Mouse (Mus musculus) CH12.LX (cell line): Measurements from ENCODE around the gene Zfp60. TPM values are rescaled to one million over a fixed set of nuclear protein-coding genes. Genes with fewer than 3 reads are reported as not detected.

Experiments
- DNase-seq: peaks from one replicate; pipeline ENCODE4 v3.0.0-alpha.2; 2013; ENCODE audit errors: extremely low read depth
- H3K27ac ChIP-seq: 2 replicates; pipeline ENCODE4 v1.5.1; 2012; ENCODE audit warnings: low read depth, mild to moderate bottlenecking, control low read depth, moderate library complexity; ENCODE audit not compliant: insufficient read depth
- H3K27me3 ChIP-seq: replicated peaks from 2 replicates; pipeline ENCODE3; 2012; ENCODE audit warnings: inconsistent platforms
- H3K36me3 ChIP-seq, 2 experiments: replicated peaks in 1 of 2; 2 replicates each; pipeline versions ENCODE3 to v1.6.1; 2012; ENCODE audit warnings: inconsistent platforms in 1 of 2, low read length in 1 of 2, mild to moderate bottlenecking in 1 of 2, mixed read lengths in 1 of 2, moderate library complexity in 1 of 2; ENCODE audit not compliant: control insufficient read depth in 1 of 2, insufficient read depth in 1 of 2
- H3K4me1 ChIP-seq, 2 experiments: 2 replicates each; pipeline ENCODE4 v1.6.1; 2012; ENCODE audit warnings: inconsistent platforms in 1 of 2, moderate library complexity in 1 of 2; ENCODE audit not compliant: insufficient read depth in 2 of 2, control insufficient read depth in 1 of 2
- H3K4me2 ChIP-seq: 2 replicates; pipeline ENCODE4 v1.6.1; 2012; ENCODE audit warnings: low read depth, mild to moderate bottlenecking, control low read depth; ENCODE audit not compliant: poor library complexity, insufficient read depth, severe bottlenecking
- H3K4me3 ChIP-seq, 3 experiments: fragments of 150-350 bp in 1 of 3; sonication (generic) in 1 of 3; replicated peaks in 1 of 3; 2 replicates each; pipeline versions ENCODE3 to v1.5.1; 2011 to 2012; ENCODE audit warnings: low read depth in 2 of 3, low read length in 2 of 3, mild to moderate bottlenecking in 2 of 3, moderate library complexity in 2 of 3, control low read depth in 1 of 3, improper control_type of control experiment in 1 of 3, inconsistent platforms in 1 of 3, mixed read lengths in 1 of 3; ENCODE audit not compliant: poor library complexity in 1 of 3
- H3K79me2 ChIP-seq: replicated peaks from 2 replicates; pipeline ENCODE4 v1.6.1; 2012; ENCODE audit warnings: mild to moderate bottlenecking, moderate library complexity; ENCODE audit not compliant: control insufficient read depth, poor library complexity, insufficient read depth, severe bottlenecking; ENCODE audit errors: extremely low read depth
- H3K9ac ChIP-seq: 2 replicates; pipeline ENCODE4 v1.6.1; 2012; ENCODE audit warnings: low read depth, mild to moderate bottlenecking, control low read depth, moderate library complexity; ENCODE audit not compliant: insufficient read depth
- H3K9me3 ChIP-seq: replicated peaks from 2 replicates; pipeline ENCODE3; 2012; ENCODE audit warnings: low read length, inconsistent platforms, mixed read lengths
- CHD1 ChIP-seq: IDR thresholded peaks from 2 replicates; pipeline ENCODE4 v1.6.1; 2012; ENCODE audit warnings: low read depth, low read length, improper control_type of control experiment, inconsistent platforms
- CHD2 ChIP-seq: IDR thresholded peaks from 2 replicates; pipeline ENCODE4 v1.6.1; 2011; ENCODE audit warnings: low read length, improper control_type of control experiment
- CTCF ChIP-seq, 2 experiments: IDR thresholded peaks in 1 of 2; conservative IDR thresholded peaks in 1 of 2; 2 replicates each; pipeline ENCODE4 v1.5.1; 2011 to 2012; ENCODE audit warnings: low read depth in 2 of 2, low read length in 2 of 2, improper control_type of control experiment in 1 of 2, inconsistent platforms in 1 of 2, mild to moderate bottlenecking in 1 of 2, moderate library complexity in 1 of 2
- EP300 ChIP-seq: IDR thresholded peaks from 2 replicates; pipeline ENCODE4 v1.6.1; 2011; ENCODE audit warnings: low read length, improper control_type of control experiment
- ETS1 ChIP-seq: conservative IDR thresholded peaks from 2 replicates; pipeline ENCODE4 v1.6.1; 2012; ENCODE audit warnings: low read depth, mild to moderate bottlenecking, inconsistent platforms, low read length, improper control_type of control experiment, moderate library complexity
- KAT2A ChIP-seq: IDR thresholded peaks from 2 replicates; pipeline ENCODE4 v1.6.1; 2012; ENCODE audit warnings: low read length, improper control_type of control experiment, inconsistent platforms; ENCODE audit not compliant: insufficient replicate concordance
- MEF2A ChIP-seq: IDR thresholded peaks from 2 replicates; pipeline ENCODE4 v1.6.1; 2014; ENCODE audit warnings: low read depth, mild to moderate bottlenecking, inconsistent platforms, low read length, improper control_type of control experiment, borderline replicate concordance
- MYC ChIP-seq: IDR thresholded peaks from 2 replicates; pipeline ENCODE4 v1.6.1; 2011; ENCODE audit warnings: low read depth, mild to moderate bottlenecking, improper control_type of control experiment, low read length
- NELFE ChIP-seq: IDR thresholded peaks from 2 replicates; pipeline ENCODE4 v1.6.1; 2011; ENCODE audit warnings: low read depth, low read length, improper control_type of control experiment
- PAX5 ChIP-seq: IDR thresholded peaks from 2 replicates; pipeline ENCODE4 v1.6.1; 2012; ENCODE audit warnings: low read length, inconsistent platforms, mixed read lengths
- POLR2A ChIP-seq: IDR thresholded peaks from 2 replicates; pipeline ENCODE4 v1.6.1; 2011; ENCODE audit warnings: low read depth, mild to moderate bottlenecking, improper control_type of control experiment, low read length
- RAD21 ChIP-seq: IDR thresholded peaks from 2 replicates; pipeline ENCODE4 v1.6.1; 2011; ENCODE audit warnings: low read depth, mild to moderate bottlenecking, low read length, improper control_type of control experiment, moderate library complexity
- SMC3 ChIP-seq: IDR thresholded peaks from 2 replicates; pipeline ENCODE4 v1.6.1; 2011; ENCODE audit warnings: low read depth, low read length, improper control_type of control experiment
- TBP ChIP-seq: conservative IDR thresholded peaks from 2 replicates; pipeline ENCODE4 v1.6.1; 2011; ENCODE audit warnings: low read depth, low read length, improper control_type of control experiment
- TCF12 ChIP-seq: IDR thresholded peaks from 2 replicates; pipeline ENCODE4 v1.6.1; 2014; ENCODE audit warnings: low read depth, mild to moderate bottlenecking, inconsistent platforms, low read length, improper control_type of control experiment
- UBTF ChIP-seq: IDR thresholded peaks from 2 replicates; pipeline ENCODE4 v1.6.1; 2012; ENCODE audit warnings: low read depth, mild to moderate bottlenecking, inconsistent platforms, low read length, improper control_type of control experiment, moderate library complexity
- ZKSCAN1 ChIP-seq: IDR thresholded peaks from 2 replicates; pipeline ENCODE4 v1.6.1; 2012; ENCODE audit warnings: low read depth, inconsistent platforms, low read length, improper control_type of control experiment, borderline replicate concordance
- ZMIZ1 ChIP-seq: IDR thresholded peaks from 2 replicates; pipeline ENCODE4 v1.6.1; 2012; ENCODE audit warnings: low read depth, mild to moderate bottlenecking, inconsistent platforms, low read length, improper control_type of control experiment
- dilution Hi-C: fragments of 300-500 bp; cut with MboI; formaldehyde crosslinking; loops from 2 replicates; pipeline ENCODE4 v1.14.3; 2020; ENCODE audit warnings: low sequenced_read_pairs; ENCODE audit not compliant: extremely low pct_unique_long_range_greater_than_20kb, extremely low pct_ligation_motif_present
- in situ Hi-C: fragments of 300-500 bp; cut with MboI; formaldehyde crosslinking; loops from 3 replicates; pipeline ENCODE4 v1.14.3; 2019; ENCODE audit warnings: low sequenced_read_pairs, low pct_ligation_motif_present, low pct_unique_long_range_greater_than_20kb, mixed read lengths
- polyA plus RNA-seq: library from polyadenylated mRNA; unstranded; fragments of >175 nt; gene quantifications from 2 replicates; pipeline ENCODE4 v1.2.1, GENCODE M21; 2012; ENCODE audit warnings: low read depth; ENCODE audit not compliant: insufficient read length
- total RNA-seq, 2 experiments: library from RNA; depleted of rRNA; stranded (reverse); fragments of 300-350 nt in 1 of 2; fragments of >200 nt in 1 of 2; gene quantifications; 2 replicates each; pipeline ENCODE4 v1.2.3; 2012 to 2014

Zfp60 gene
- total and polyA plus RNA-seq, 3 experiments, result 6.9 to 8.2 (median 8.1) TPM

- in situ Hi-C loops, result loop anchor here (5.0 kb wide), 1 partner anchor 70 kb away; no protein-coding TSS in a partner anchor
Measured at GRCm38 (mm10) chr7:27732508-27732907, 1.3 kb downstream of the Zfp60 start.

DNA sequence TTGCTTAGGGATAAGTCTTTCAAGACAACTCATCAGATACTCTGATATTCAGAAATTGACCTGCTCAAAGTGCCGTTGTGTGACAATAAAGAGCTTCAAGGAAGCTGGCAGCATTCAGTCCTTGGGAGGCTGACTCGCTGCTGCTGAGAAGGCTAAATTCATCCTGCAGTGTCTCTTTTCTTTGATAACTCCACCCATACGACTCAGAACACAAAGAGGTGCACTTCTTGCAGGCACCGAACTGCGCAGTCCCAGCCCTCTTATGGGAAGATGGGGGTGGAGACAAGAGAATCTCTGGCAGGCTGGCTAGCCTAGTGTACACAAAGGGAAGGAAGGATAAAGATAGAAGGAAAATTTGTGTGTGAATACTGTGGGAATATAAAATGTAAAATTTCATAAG lies 4.3 kb downstream of the Zfp60 start:
- H3K9me3 ChIP-seq, result no peaks in the 10 kb centered on the region
- TF ChIP-seq KAT2A, result no peak
- TF ChIP-seq NELFE, result no peak
- TF ChIP-seq TBP, result no peak
- TF ChIP-seq CHD2, result no peak
- no peak for TF ChIP-seq TCF12
- no peak for TF ChIP-seq CTCF (conservative IDR thresholded peaks at IDR 0.05 in 1 of 2, IDR thresholded peaks at IDR 0.05 in 1 of 2; ENCODE audit: low read depth in 2 of 2, low read length in 2 of 2)
- TF ChIP-seq UBTF, result no peak
- no peak for TF ChIP-seq MYC
- no peak for TF ChIP-seq RAD21
- no peak for TF ChIP-seq POLR2A
- no peak for TF ChIP-seq MEF2A
- no peak for TF ChIP-seq EP300
- no peak for TF ChIP-seq SMC3
- no peak for TF ChIP-seq PAX5
- no peak for TF ChIP-seq ETS1
- no peak for TF ChIP-seq ZKSCAN1
- TF ChIP-seq ZMIZ1, result no peak
- peaks cover 10 to 28% of the 10 kb centered on the region in 2 experiments; a peak in 3 of 4 replicates for H3K4me1 ChIP-seq
- no peak overlapping the region for H3K27ac ChIP-seq
- H3K36me3 ChIP-seq, result peaks cover 18 to 38% of the 10 kb centered on the region in 2 experiments
- H3K9ac ChIP-seq, result no peak overlapping the region
- dilution Hi-C loops (no loop called here), in situ Hi-C loops (no loop called here)
- no peak for DNase-seq
- no peak overlapping the region for H3K4me2 ChIP-seq
- no peaks in the 10 kb centered on the region for H3K27me3 ChIP-seq
- H3K4me3 ChIP-seq, result no peak overlapping the region
- peaks cover 40% of the 10 kb centered on the region for H3K79me2 ChIP-seq

More at GRCm38 (mm10) chr7:27732508-27732907, 1.3 kb downstream of the Zfp60 start:
- Histone ChIP-seq H3K4me1 (peaks cover 10 to 40% of the 10 kb centered on the region in 2 experiments; a peak in 3 of 4 replicates), H3K9me3 (peaks cover 2% of the 10 kb centered on the region), H3K4me2 (peak overlapping the region; percentile 92), H3K36me3 (peaks cover 3 to 15% of the 10 kb centered on the region in 2 experiments), H3K4me3 (peak overlapping the region; percentile 50 to 71 (median 56)), H3K79me2 (peaks cover 38% of the 10 kb centered on the region), H3K9ac (peak overlapping the region; percentile 91), H3K27ac (peak overlapping the region; percentile 98), H3K27me3 (no peaks in the 10 kb centered on the region)
- dilution Hi-C loops, result no loop called here
- TF ChIP-seq ZMIZ1, result no peak
- peak; percentile 70; the same call in 1 of the 2 replicates for TF ChIP-seq CHD1
- no peak for DNase-seq
